Mouse (Mus musculus): ENCODE data around the gene Arrdc4. TPM values are rescaled to one million over a fixed set of nuclear protein-coding genes. Genes with fewer than 3 reads are reported as not detected.

The Arrdc4 gene
- total and polyA plus RNA-seq, 3 experiments = 0.22 TPM; not detected in 2

- no peak for ATAC-seq (ENCODE audit: extremely low read depth, insufficient number of reproducible peaks, low FRiP score, poor library complexity, severe bottlenecking)
- no peak for TF ChIP-seq CTCF (IDR thresholded peaks at IDR 0.05; ENCODE audit: low read depth, low read length)
- TF ChIP-seq TAL1 (conservative IDR thresholded peaks at IDR 0.05; ENCODE audit: low read depth, low read length) = no peak
- no peak for TF ChIP-seq GATA2 (IDR thresholded peaks at IDR 0.05; ENCODE audit: borderline replicate concordance, low read depth, low read length)
- TF ChIP-seq GATA1 (IDR thresholded peaks at IDR 0.05; ENCODE audit: borderline replicate concordance, low read length) = no peak
- TF ChIP-seq POLR2AphosphoS5 (IDR thresholded peaks at IDR 0.05; ENCODE audit: insufficient replicate concordance, low read depth, low read length) = no peak
- no peaks in the 10 kb centered on the region for H3K4me1 ChIP-seq (ENCODE audit: insufficient read depth, low read depth, low read length)
These were observed 51.7 kb downstream of the Arrdc4 start for GRCm38 (mm10) chr7:68697313-68697712.

GRCm38 (mm10) chr7:68696908-68697307, 52.1 kb downstream of the Arrdc4 start:
- no peak for DNase-seq (ENCODE audit: low spot score)
- no peak for TF ChIP-seq GATA1 (IDR thresholded peaks at IDR 0.05; ENCODE audit: borderline replicate concordance, low read length)
- TF ChIP-seq GATA2 (IDR thresholded peaks at IDR 0.05; ENCODE audit: borderline replicate concordance, low read depth, low read length) = no peak
- no peak for TF ChIP-seq CTCF (IDR thresholded peaks at IDR 0.05; ENCODE audit: low read depth, low read length)
- TF ChIP-seq TAL1 (conservative IDR thresholded peaks at IDR 0.05; ENCODE audit: low read depth, low read length) = no peak
- TF ChIP-seq POLR2AphosphoS5 (IDR thresholded peaks at IDR 0.05; ENCODE audit: insufficient replicate concordance, low read depth, low read length) = no peak
- no peak for ATAC-seq (ENCODE audit: extremely low read depth, insufficient number of reproducible peaks, low FRiP score, poor library complexity, severe bottlenecking)
- no peaks in the 10 kb centered on the region for H3K36me3 ChIP-seq (replicated peaks)
- H3K27me3 ChIP-seq (ENCODE audit: insufficient read depth, low read length) = no peaks in the 10 kb centered on the region
- no peak overlapping the region for H3K4me3 ChIP-seq (ENCODE audit: low read depth, low read length)
- H3K4me1 ChIP-seq (ENCODE audit: insufficient read depth, low read depth, low read length) = no peaks in the 10 kb centered on the region
- H3K9me3 ChIP-seq (replicated peaks) = peaks cover 29% of the 10 kb centered on the region

More at GRCm38 (mm10) chr7:68697313-68697712, 51.7 kb downstream of the Arrdc4 start:
- Histone ChIP-seq H3K36me3 (replicated peaks) (no peaks in the 10 kb centered on the region), H3K27me3 (ENCODE audit: insufficient read depth, low read length) (no peaks in the 10 kb centered on the region), H3K9me3 (replicated peaks) (peaks cover 29% of the 10 kb centered on the region), H3K4me3 (ENCODE audit: low read depth, low read length) (no peak overlapping the region)
- DNase-seq (ENCODE audit: low spot score) = no peak

- DNase-seq (ENCODE audit: low spot score) (no peak), ATAC-seq (ENCODE audit: extremely low read depth, insufficient number of reproducible peaks, low FRiP score, poor library complexity, severe bottlenecking) (no peak)
- Histone ChIP-seq H3K9me3 (replicated peaks) (peaks cover 29% of the 10 kb centered on the region), H3K27me3 (ENCODE audit: insufficient read depth, low read length) (no peaks in the 10 kb centered on the region), H3K4me3 (ENCODE audit: low read depth, low read length) (no peak overlapping the region), H3K36me3 (replicated peaks) (no peaks in the 10 kb centered on the region), H3K4me1 (ENCODE audit: insufficient read depth, low read depth, low read length) (no peaks in the 10 kb centered on the region)
- TF ChIP-seq GATA2 (IDR thresholded peaks at IDR 0.05; ENCODE audit: borderline replicate concordance, low read depth, low read length) = no peak
- TF ChIP-seq POLR2AphosphoS5 (IDR thresholded peaks at IDR 0.05; ENCODE audit: insufficient replicate concordance, low read depth, low read length) = no peak
- TF ChIP-seq TAL1 (conservative IDR thresholded peaks at IDR 0.05; ENCODE audit: low read depth, low read length) = no peak
- no peak for TF ChIP-seq GATA1 (IDR thresholded peaks at IDR 0.05; ENCODE audit: borderline replicate concordance, low read length)
- no peak for TF ChIP-seq CTCF (IDR thresholded peaks at IDR 0.05; ENCODE audit: low read depth, low read length)
These were observed 52.6 kb downstream of the Arrdc4 start for GRCm38 (mm10) chr7:68696446-68696845.

GRCm38 (mm10) chr7:68692731-68693130, 56.3 kb downstream of the Arrdc4 start:
- Histone ChIP-seq H3K27me3 (ENCODE audit: insufficient read depth, low read length) (no peaks in the 10 kb centered on the region), H3K36me3 (replicated peaks) (no peaks in the 10 kb centered on the region), H3K4me1 (ENCODE audit: insufficient read depth, low read depth, low read length) (no peaks in the 10 kb centered on the region), H3K4me3 (ENCODE audit: low read depth, low read length) (no peak overlapping the region), H3K9me3 (replicated peaks) (peaks cover 26% of the 10 kb centered on the region)
- ATAC-seq (ENCODE audit: extremely low read depth, insufficient number of reproducible peaks, low FRiP score, poor library complexity, severe bottlenecking) (no peak), DNase-seq (ENCODE audit: low spot score) (no peak)
- TF ChIP-seq TAL1 (conservative IDR thresholded peaks at IDR 0.05; ENCODE audit: low read depth, low read length) (no peak), POLR2AphosphoS5 (IDR thresholded peaks at IDR 0.05; ENCODE audit: insufficient replicate concordance, low read depth, low read length) (no peak), GATA2 (IDR thresholded peaks at IDR 0.05; ENCODE audit: borderline replicate concordance, low read depth, low read length) (no peak), CTCF (IDR thresholded peaks at IDR 0.05; ENCODE audit: low read depth, low read length) (no peak)

GRCm38 (mm10) chr7:68691454-68691853, 57.6 kb downstream of the Arrdc4 start:
- Histone ChIP-seq H3K9me3 (replicated peaks) (peaks cover 17% of the 10 kb centered on the region), H3K4me3 (ENCODE audit: low read depth, low read length) (no peak overlapping the region), H3K4me1 (ENCODE audit: insufficient read depth, low read depth, low read length) (no peaks in the 10 kb centered on the region), H3K27me3 (ENCODE audit: insufficient read depth, low read length) (no peaks in the 10 kb centered on the region), H3K36me3 (replicated peaks) (no peaks in the 10 kb centered on the region)
- ATAC-seq (ENCODE audit: extremely low read depth, insufficient number of reproducible peaks, low FRiP score, poor library complexity, severe bottlenecking) (no peak), DNase-seq (ENCODE audit: low spot score) (no peak)
- TF ChIP-seq CTCF (IDR thresholded peaks at IDR 0.05; ENCODE audit: low read depth, low read length) = no peak
- no peak for TF ChIP-seq GATA1 (IDR thresholded peaks at IDR 0.05; ENCODE audit: borderline replicate concordance, low read length)
- no peak for TF ChIP-seq POLR2AphosphoS5 (IDR thresholded peaks at IDR 0.05; ENCODE audit: insufficient replicate concordance, low read depth, low read length)
- TF ChIP-seq GATA2 (IDR thresholded peaks at IDR 0.05; ENCODE audit: borderline replicate concordance, low read depth, low read length) = no peak
- TF ChIP-seq TAL1 (conservative IDR thresholded peaks at IDR 0.05; ENCODE audit: low read depth, low read length) = no peak

GRCm38 (mm10) chr7:68687140-68687611, 61.9 kb downstream of the Arrdc4 start:
- no peak for TF ChIP-seq TAL1 (conservative IDR thresholded peaks at IDR 0.05; ENCODE audit: low read depth, low read length)
- TF ChIP-seq GATA1 (IDR thresholded peaks at IDR 0.05; ENCODE audit: borderline replicate concordance, low read length) = no peak
- no peak for TF ChIP-seq CTCF (IDR thresholded peaks at IDR 0.05; ENCODE audit: low read depth, low read length)
- TF ChIP-seq GATA2 (IDR thresholded peaks at IDR 0.05; ENCODE audit: borderline replicate concordance, low read depth, low read length) = no peak
- TF ChIP-seq POLR2AphosphoS5 (IDR thresholded peaks at IDR 0.05; ENCODE audit: insufficient replicate concordance, low read depth, low read length) = no peak
- ATAC-seq (ENCODE audit: extremely low read depth, insufficient number of reproducible peaks, low FRiP score, poor library complexity, severe bottlenecking) (no peak), DNase-seq (ENCODE audit: low spot score) (no peak)
- no peaks in the 10 kb centered on the region for H3K4me1 ChIP-seq (ENCODE audit: insufficient read depth, low read depth, low read length)
- H3K4me3 ChIP-seq (ENCODE audit: low read depth, low read length) = no peak overlapping the region
- H3K27me3 ChIP-seq (ENCODE audit: insufficient read depth, low read length) = no peaks in the 10 kb centered on the region
- peaks cover 30% of the 10 kb centered on the region for H3K9me3 ChIP-seq (replicated peaks)
- H3K36me3 ChIP-seq (replicated peaks) = no peaks in the 10 kb centered on the region

All from G1E (cell line).